Mouse (Mus musculus): Measurements from ENCODE around the gene Slc37a1.

GRCm38 (mm10) chr17:31266321-31266950 is 20.2 kb upstream of the Slc37a1 start:
- TF ChIP-seq POLR2A (IDR thresholded peaks at IDR 0.05; ENCODE audit: borderline replicate concordance, control insufficient read depth, low read depth, low read length) (no peak), CTCF (IDR thresholded peaks at IDR 0.05; ENCODE audit: control insufficient read depth, insufficient read depth, low read length) (no peak)

Measured in bone marrow, adult 2 months (tissue).